Mouse (Mus musculus) adrenal gland, adult 2 months (tissue): Measurements from ENCODE around the gene A930033H14Rik. TPM values are rescaled to one million over a fixed set of nuclear protein-coding genes. Genes with fewer than 3 reads are reported as not detected.

Experiments
- DNase-seq: peaks from one replicate; pipeline ENCODE4 v3.0.0; 2021
- long read RNA-seq: library from polyadenylated mRNA; stranded (forward); transcript quantifications from one replicate; pipeline ENCODE4 v2.0.0, GENCODE M21; 2021
- polyA plus RNA-seq: library from polyadenylated mRNA; depleted of rRNA; stranded (reverse); fragments of >200 nt; gene quantifications from 2 replicates; pipeline ENCODE4 v1.2.3, GENCODE M21; 2012; rRNA removed
- total RNA-seq, 2 experiments: library from RNA; stranded (reverse); gene quantifications; 2 replicates each; pipeline ENCODE4 v1.2.3; 2021

Gene A930033H14Rik
- total RNA-seq (1 to 10 TPM; 2.0 to 2.5 TPM), polyA plus RNA-seq (1.5 and 1.7 TPM in 2 replicates)
- long read RNA-seq, partial matches to known transcripts = 0 of 1 reads
- long read RNA-seq, other reads (novel, unspliced or antisense) = 0 of 1 reads

- DNase-seq = peak; percentile 96
These were observed at the start of gene A930033H14Rik for GRCm38 (mm10) chr10:69212542-69213440. Gene A930033H14Rik (minus strand): TSS chr10:69213098.

DNA sequence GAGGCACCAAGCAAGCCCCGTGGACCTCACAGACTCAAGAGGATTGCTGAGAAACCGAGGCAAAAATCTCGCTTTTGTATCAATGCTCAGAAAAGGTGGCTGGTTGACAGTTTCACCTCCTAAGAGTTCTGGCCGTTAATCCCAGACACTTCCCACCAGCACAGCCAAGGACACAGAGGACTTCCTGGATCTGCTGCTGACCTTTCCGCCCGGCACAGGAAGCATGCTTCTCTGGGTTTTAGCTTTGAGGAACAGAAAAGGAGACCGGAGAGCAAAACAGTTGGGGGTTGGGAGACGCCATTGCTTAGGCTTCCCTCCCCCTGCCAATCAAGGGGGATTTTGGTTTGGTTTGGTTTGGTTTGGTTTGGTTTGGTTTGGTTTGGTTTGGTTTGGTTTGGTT lies 47.0 kb upstream of the A930033H14Rik start:
- peak; percentile 28 for DNase-seq

- DNase-seq = no peak
These were observed 46.3 kb upstream of the A930033H14Rik start for GRCm38 (mm10) chr10:69259161-69259560.

- DNase-seq = peak; percentile 35
These were observed 45.7 kb upstream of the A930033H14Rik start for GRCm38 (mm10) chr10:69258588-69258987.

- no peak for DNase-seq
These were observed 44.8 kb upstream of the A930033H14Rik start for GRCm38 (mm10) chr10:69257592-69258133.

DNA sequence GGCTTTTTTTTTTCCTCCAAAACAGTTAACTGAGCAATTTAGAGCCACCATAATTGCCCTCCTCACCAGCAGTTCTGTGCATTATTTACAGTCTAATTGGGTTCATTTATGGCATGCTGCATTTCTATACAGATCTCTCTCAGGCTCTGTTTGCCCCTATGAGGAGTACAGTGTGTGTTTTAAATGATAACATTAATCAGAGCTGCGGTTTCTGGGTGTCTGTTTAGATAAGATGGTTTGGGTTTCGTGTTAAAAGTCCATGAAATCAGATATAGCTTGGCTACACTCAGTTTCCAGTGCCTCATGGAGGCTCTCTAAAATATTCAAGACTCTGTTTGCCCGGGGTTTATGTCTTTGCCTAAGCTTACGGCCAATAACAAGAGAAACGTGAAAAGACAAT lies 42.7 kb upstream of the A930033H14Rik start:
- no peak for DNase-seq

DNA sequence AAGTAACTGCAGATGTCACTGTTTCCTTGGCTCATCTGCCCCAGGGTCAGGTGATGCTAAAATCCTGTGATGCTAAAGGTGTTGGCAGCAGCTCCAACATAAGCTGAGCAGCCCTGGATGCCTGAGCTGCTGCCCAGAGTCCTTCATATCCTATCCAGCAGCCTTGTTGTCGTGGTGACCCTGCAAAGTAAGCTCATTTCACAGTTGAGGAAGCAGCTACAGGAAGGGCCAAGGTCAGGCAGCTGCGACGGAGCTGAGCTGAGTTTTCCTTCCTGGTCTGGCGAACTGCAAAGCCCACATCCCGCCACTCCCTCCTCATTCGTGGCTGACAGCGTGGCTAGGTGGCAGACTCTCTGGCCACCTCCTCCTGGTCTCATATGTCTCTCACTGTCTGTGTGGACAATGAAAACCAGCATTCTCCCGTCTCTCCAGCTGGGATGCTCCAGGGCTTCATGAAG lies 41.5 kb upstream of the A930033H14Rik start:
- DNase-seq = peak; percentile 70

DNA sequence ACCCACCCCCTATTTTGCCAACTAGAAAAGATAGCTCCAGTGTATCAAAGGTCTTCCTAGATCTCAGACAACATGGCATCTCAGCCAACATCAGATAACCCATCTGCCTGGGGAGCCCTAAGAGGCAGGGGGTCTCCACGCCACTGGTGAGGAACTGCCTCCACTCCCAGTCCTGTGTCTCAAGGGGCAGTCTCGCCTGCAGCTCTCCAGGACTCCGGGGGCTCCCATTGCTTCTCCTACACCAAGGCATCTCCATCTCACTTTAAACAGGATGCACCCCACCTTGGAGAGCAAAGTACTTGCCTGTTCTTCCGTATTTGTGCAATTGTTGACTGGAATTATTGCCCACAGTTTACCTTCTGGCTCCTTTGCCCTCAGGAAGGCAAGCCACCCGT lies 40.8 kb upstream of the A930033H14Rik start:
- no peak for DNase-seq

DNA sequence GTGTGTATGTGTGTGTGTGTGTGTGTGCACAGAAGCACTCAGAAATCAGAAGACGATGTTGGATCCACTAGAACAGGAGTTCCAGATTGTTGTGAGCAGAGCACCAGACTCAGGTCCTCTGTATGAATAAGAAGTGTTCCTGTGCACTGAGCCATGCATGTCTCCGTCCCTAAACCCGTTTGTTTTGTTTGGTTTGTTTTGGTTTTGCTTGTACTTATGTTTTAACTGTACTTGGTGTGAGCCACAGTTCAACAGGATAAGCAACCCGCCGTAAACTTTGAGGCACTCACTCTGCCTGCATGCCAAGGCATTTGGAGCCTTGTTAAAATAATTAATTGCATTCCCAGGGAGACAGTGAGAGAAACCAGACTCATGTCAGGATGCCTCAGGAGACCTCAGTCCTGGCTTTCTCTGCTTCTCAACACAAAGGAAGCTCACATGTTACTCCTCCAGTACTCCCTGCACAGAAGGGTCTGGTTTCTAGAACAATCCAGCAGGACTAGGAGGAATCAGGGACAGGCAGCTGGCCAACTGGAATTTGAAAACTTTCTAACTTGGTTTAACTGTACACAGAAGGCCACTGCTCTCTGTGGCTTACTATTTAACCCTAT lies 40.3 kb upstream of the A930033H14Rik start:
- no peak for DNase-seq

DNA sequence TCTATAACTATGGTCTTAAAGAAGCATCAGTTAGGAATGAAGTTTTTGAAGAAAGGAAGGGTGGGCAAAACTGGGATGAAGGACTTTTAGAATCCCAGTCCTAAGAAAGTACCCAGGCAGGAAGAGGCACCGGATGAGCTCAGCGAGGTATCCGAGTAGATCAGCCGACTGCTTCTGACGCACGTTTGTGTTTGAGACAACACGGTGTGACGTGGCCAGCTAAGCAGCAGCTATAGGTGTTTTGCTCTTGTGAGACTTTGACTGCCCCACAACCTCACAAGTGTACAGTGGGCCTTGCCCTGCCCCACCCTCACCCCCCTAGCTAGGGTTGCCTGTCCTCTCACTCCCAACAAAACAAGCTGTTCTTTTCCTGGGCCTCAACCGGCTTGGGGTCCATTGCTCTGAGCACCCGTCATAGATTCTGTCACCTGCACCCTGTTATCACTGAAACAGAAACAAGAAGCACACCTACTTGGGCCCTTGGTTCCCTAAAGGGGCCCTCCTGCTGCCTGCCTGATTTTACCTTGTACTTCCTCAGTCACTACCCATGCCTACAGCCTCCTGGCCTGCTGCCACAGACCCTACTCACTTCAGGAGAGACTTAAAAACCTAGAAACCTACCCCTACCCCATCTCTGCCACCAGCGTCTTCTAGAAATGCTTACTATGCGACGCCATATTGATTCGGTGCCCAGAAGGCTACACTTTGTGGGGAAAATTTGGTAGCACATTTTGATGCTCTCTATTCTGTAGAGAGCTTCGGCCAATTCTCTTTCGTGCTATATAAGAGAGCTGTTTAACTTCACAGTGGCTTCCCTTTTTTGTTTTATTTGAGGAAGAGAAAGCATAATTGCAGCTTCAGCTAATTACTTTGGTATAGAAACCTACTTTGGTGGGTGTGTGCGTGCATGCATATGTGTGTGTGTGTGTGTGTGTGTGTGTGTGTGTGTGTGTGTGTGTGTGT lies 39.5 kb upstream of the A930033H14Rik start:
- no peak for DNase-seq

DNA sequence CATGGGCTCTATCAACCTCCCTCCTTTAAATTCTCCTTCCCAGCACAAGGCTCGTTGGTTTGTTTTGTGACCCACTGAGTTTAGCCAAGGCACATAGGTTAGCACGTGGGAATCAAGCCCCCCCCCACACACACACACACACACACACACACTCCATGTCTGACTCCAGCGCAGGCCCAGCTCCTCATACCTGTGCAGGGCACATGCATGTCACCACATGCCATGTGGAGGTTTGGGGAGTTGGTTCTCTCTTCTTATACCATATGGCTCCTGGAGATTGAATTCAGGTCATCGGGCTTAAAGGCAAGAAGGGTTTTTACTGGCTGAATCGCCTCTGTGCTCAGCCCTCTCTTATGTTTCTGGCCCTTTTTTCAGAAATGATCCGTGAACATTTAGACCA lies 38.4 kb upstream of the A930033H14Rik start:
- DNase-seq = no peak

- DNase-seq = no peak
These were observed 35.6 kb upstream of the A930033H14Rik start for GRCm38 (mm10) chr10:69248261-69249160.

GRCm38 (mm10) chr10:69247311-69248033 lies 34.6 kb upstream of the A930033H14Rik start:
- no peak for DNase-seq

GRCm38 (mm10) chr10:69246762-69247161 lies 33.9 kb upstream of the A930033H14Rik start:
- DNase-seq = no peak

DNA sequence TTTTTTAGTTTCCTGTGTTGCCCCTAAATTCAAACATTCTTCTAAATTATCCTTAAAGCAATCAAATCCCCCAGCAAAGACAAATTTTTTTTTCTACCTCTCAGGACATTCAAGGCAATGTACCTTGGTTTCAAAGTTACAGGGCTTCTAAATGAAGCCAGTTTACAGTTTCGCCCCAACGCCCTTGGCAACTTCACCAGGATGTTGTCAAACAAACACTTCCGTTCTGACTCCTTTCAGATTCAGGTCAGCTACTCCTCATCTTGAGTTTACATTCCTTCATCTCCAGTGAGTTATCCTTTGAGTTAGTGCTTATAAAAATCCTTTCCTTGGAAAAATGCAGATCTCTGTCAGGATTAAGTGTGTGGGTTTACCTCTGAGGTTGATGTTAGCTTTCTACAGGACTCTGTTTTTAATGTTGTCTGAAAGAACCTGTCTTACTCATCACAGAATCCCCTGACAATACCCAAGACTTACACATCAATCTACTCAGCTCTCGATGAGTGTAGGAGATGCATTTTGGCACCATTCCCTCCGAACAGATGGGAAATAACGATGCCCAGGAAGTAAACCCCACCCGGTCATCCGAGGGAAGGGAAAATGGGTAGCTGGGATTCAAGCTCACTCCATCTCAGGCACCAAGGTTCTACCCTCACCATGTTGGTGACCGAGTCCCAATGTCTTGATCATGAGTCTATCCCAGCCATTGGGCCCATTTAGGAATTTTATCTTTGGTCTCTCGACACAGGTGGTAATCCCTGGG lies 33.2 kb upstream of the A930033H14Rik start:
- no peak for DNase-seq

GRCm38 (mm10) chr10:69245151-69245550 lies 32.3 kb upstream of the A930033H14Rik start:
- no peak for DNase-seq

DNA sequence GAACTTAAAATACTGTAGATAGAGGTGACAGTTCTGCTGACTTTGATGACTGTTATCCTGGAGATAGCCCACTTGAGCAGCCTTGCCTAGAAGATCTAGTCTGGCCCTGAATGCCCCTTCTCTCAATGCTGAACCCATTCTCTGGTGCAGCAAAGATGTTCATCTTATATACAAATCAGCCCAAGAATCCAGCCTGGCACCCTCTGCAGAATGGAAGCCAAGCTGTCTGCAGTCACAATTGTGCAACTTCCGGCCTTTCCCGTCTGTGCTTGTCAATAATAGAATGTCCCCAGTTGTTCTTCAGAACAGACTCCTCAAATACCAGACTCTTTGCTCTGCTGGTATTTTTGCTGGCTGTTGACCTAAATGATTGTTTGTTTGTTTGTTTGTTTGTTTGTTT lies 27.6 kb upstream of the A930033H14Rik start:
- peak; percentile 35 for DNase-seq

DNA sequence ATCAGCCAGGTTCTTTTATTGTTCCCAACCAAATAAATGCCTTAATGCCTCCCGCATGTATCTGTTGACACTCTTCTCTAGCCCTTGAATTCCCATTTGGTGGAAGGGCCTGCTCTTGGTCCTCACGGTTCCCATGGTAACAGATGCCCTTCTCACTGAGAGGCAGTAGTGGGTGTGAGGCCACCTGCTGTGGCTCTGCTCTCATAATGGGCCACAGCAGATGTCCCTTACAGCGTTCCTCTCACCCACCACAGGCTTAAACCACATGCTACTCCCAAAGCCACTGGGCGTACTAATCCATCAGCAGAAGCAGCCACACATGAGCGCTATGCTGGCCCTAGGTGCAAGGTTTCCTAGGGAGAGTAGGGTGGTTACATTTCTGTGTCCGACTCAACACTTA lies 25.4 kb upstream of the A930033H14Rik start:
- DNase-seq = no peak

- DNase-seq = no peak
These were observed 24.9 kb upstream of the A930033H14Rik start for GRCm38 (mm10) chr10:69237781-69238180.
